9 mouse cellular contexts compared by ENCODE assay signal in the genomic region with DNA sequence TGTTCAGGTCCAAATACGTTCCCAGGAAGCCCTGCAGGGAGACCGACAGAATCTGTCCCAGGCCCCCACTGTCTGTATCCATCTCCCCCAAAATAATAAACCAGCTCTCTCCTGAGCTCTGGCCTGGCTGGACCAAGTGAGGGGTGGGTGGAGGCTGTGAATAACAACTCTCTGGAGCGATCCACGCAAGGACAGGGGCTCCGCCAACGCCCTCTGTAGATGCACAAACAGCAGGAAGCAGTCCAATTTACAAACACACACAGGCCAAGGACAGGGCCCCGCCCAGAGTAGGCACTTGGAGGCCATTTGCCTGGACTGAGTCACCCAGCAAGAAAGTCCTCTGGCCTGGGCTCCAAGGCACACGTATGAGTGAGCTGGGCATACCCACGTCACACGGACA. TPM values are rescaled to one million over a fixed set of nuclear protein-coding genes. Genes with fewer than 3 reads are reported as not detected.
DNase-seq lines count a peak whose midpoint lies in the region; ATAC-seq lines count a peak whose summit lies in the region.
"Had no signal": no experiment of that assay in that cellular context is flagged by ENCODE, and none has a peak within 500 bp of the region (broad histone marks: within the 10 kb centered on the region; RNA-seq: fewer than 3 reads in every experiment).

No protein-coding gene starts in this region.

- peak; percentile 65 to 75 for DNase-seq in heart, adult 18-20 months
- DNase-seq in heart, postnatal 4 days = no peak
- peak; percentile 90 to 94 for DNase-seq in adrenal gland, adult (ENCODE audit: inconsistent age in 2 of 2, low spot score in 1 of 2)
- DNase-seq in left cerebral cortex, adult 9 months (ENCODE audit: low spot score in 2 of 2) = no peak
- DNase-seq in cerebellum, adult 18-20 months = no peak
- no peak for DNase-seq in B cell, adult 2 months

- H3K9me3 ChIP-seq in heart, embryonic 13.5 days = no peaks in the 10 kb centered on the region
- no peaks in the 10 kb centered on the region for H3K9me3 ChIP-seq in lung, embryonic 16.5 days (ENCODE audit: control insufficient read depth, low read length)

- no peak overlapping the region for H3K4me3 ChIP-seq in heart, embryonic 13.5 days
- H3K4me3 ChIP-seq in lung, embryonic 16.5 days (ENCODE audit: low read length) = no peak overlapping the region

- H3K4me1 ChIP-seq in heart, embryonic 13.5 days = peaks cover 71% of the 10 kb centered on the region
- peaks cover 44% of the 10 kb centered on the region for H3K4me1 ChIP-seq in lung, embryonic 16.5 days (replicated peaks; ENCODE audit: control insufficient read depth, insufficient read depth, low read length)

- H3K4me2 ChIP-seq in heart, embryonic 13.5 days = no peak overlapping the region
- H3K4me2 ChIP-seq in lung, embryonic 16.5 days (ENCODE audit: low read depth, low read length) = no peak overlapping the region

- no peak for ATAC-seq in heart, embryonic 13.5 days (ENCODE audit: extremely low read depth, insufficient number of reproducible peaks, low FRiP score, low TSS enrichment)
- ATAC-seq in lung, embryonic 16.5 days (ENCODE audit: low read depth) = peak; percentile 41

- peak overlapping the region; percentile 75 for H3K27ac ChIP-seq in heart, embryonic 13.5 days (replicated peaks)
- peak overlapping the region; percentile 95 for H3K27ac ChIP-seq in lung, embryonic 16.5 days (ENCODE audit: low read length)

- no peaks in the 10 kb centered on the region for H3K36me3 ChIP-seq in heart, embryonic 13.5 days
- H3K36me3 ChIP-seq in lung, embryonic 16.5 days (ENCODE audit: control insufficient read depth, insufficient read depth, low read length) = no peaks in the 10 kb centered on the region

- peaks cover 24% of the 10 kb centered on the region for H3K27me3 ChIP-seq in heart, embryonic 13.5 days (replicated peaks)
- peaks cover 13% of the 10 kb centered on the region for H3K27me3 ChIP-seq in lung, embryonic 16.5 days (ENCODE audit: control insufficient read depth, insufficient read depth, low read depth, low read length)

- no peak overlapping the region for H3K9ac ChIP-seq in heart, embryonic 13.5 days
- H3K9ac ChIP-seq in lung, embryonic 16.5 days (ENCODE audit: low read length) = no peak overlapping the region

- WGBS in heart, embryonic 13.5 days = 66% methylated on average over 10 of the region's 10 CpGs
- WGBS in lung, embryonic 16.5 days = 50% methylated on average over 10 of the region's 10 CpGs

RNA-seq across cellular contexts. Expression of a gene that starts 32.0 kb away (rescaled TPM):
- total RNA-seq in heart, adult 18-20 months (2021) = 100 to 1,000 TPM; 636 to 666 TPM
- total RNA-seq in heart, postnatal 4 days (2021) = 100 to 1,000 TPM; 463 to 468 TPM
- polyA plus RNA-seq in heart, embryonic 13.5 days (2015; fragmentation: Nextera tagmentation; extraction: Ambion mirVana) = 100 and 105 TPM in 2 replicates
- polyA plus RNA-seq in lung, embryonic 16.5 days (2015; fragmentation: Nextera tagmentation; extraction: Ambion mirVana) = 137 and 147 TPM in 2 replicates

RNA-seq across cellular contexts. Expression of a gene that starts 33.1 kb away (rescaled TPM):
- total RNA-seq in heart, adult 18-20 months (2021) = under 1 TPM; 0.84 to 0.95 TPM
- total RNA-seq in heart, postnatal 4 days (2021) = 1 to 10 TPM; 1.1 to 1.2 TPM
- 0.20 and 0.48 TPM in 2 replicates for polyA plus RNA-seq in heart, embryonic 13.5 days (2015; fragmentation: Nextera tagmentation; extraction: Ambion mirVana)
- polyA plus RNA-seq in lung, embryonic 16.5 days (2015; fragmentation: Nextera tagmentation; extraction: Ambion mirVana) = 0.31 and 0.64 TPM in 2 replicates
- total RNA-seq: ES-E14 had no signal

Comparison
In these comparisons a context has a peak if more than half of its experiments do, and no peak if none do; other contexts are left out.
1. DNase-seq: peak in heart, adult 18-20 months (2 of 2) and adrenal gland, adult (2 of 2); none in heart, postnatal 4 days (single experiment), left cerebral cortex, adult 9 months (0 of 2), cerebellum, adult 18-20 months (0 of 2) and B cell, adult 2 months (0 of 2).